Mouse (Mus musculus) B cell, adult 2 months (primary cell): ENCODE data around the gene Krtap29-1.

Source experiments
- DNase-seq, 2 experiments: peaks; one replicate each; pipeline ENCODE4 v3.0.0; 2022

Gene Krtap29-1

DNA sequence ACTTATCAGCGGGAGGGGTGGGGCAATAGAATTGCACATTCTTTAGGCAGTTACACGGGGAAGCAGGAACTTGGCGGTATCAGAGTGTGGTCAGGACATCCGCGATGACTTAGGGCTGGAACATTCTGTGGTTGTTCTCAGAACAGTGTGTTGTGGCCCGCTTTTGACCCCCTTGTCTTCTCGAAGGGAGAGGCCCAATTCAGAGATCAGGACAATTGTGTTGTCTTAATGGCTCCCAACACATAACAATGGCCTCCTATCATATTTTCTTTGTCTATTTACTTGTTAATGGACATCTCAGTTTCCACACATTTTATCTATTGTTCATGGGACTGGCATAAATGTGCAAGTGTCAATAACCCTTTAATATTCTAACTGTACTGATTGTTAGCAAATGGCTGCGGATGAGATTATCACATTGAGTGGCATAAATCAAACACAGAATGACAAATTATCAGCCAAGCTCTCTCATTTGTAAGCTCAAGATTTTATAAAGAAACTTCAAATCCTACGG is 41.0 kb downstream of the Krtap29-1 start:
- no peak for DNase-seq

DNA sequence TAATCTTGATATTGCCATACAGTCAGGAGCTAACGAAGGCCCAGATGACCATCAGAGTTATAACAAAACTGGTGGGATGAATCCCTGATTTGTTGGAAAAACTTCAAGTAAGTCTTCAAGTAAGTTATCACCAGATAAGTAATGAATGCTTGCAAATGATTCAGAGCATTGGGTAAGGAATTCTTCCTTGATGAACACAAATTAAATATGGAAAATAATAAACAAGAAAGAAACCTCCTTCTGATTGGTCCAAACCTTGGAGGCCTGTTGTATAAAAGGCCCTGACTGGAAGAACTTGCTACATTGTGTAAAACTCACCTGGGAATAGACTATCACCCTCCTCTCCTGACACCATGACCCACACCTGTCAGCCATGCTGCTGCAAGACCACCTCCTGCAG is 42.9 kb downstream of the Krtap29-1 start, which contains the start of gene Krtap31-2:
Gene Krtap31-2, plus strand, starts transcription at position 301 of the 400 bp plus-strand sequence.
- DNase-seq = no peak
